In the genomic region with DNA sequence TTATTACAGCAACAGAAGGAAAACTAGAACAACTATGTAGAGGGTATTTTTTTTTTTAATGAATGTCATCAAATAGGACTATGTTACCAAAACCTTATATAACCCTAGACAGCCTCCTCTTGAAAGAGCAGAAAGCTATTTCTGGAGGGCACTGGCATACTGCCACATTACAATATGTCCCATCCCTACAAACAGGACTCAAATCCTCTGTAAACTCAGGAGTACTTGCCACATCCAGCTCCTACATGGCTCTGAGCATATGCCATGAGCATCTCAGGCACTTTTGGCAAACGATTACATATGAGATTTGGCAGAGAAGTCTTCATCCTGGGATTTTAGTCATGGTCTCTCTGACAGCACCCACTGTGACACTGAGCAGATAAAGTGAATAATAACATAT, we compare ENCODE assay signal across 21 mouse cellular contexts.
DNase-seq lines count a peak whose midpoint lies in the region; ATAC-seq and TF ChIP-seq lines count a peak whose summit lies in the region.
"Had no signal": no experiment of that assay in that cellular context is flagged by ENCODE, and none has a peak within 500 bp of the region (broad histone marks: within the 10 kb centered on the region; RNA-seq: fewer than 3 reads in every experiment).

No protein-coding gene starts in this region.

- TF ChIP-seq CTCF in cerebellum, adult 2 months (IDR thresholded peaks at IDR 0.05; ENCODE audit: borderline replicate concordance, insufficient read depth, low read depth, low read length), result no peak

- no peak overlapping the region for H3K9ac ChIP-seq in neural tube, embryonic 15.5 days (replicated peaks)
- H3K9ac ChIP-seq: forebrain, embryonic 15.5 days; limb, embryonic 13.5 days; liver, embryonic 12.5 days had no signal

- WGBS in cerebellum, adult 2 months, result 10% methylated on average over 1 of the region's 1 CpGs
- WGBS in neural tube, embryonic 15.5 days, result 85% methylated on average over 1 of the region's 1 CpGs

- H3K36me3 ChIP-seq in neural tube, embryonic 15.5 days, result no peaks in the 10 kb centered on the region
- H3K36me3 ChIP-seq: embryonic facial prominence, embryonic 10.5 days; forebrain, embryonic 15.5 days; limb, embryonic 13.5 days; liver, embryonic 12.5 days; midbrain, embryonic 10.5 days had no signal

- H3K4me3 ChIP-seq in cerebellum, adult 2 months (replicated peaks; ENCODE audit: insufficient read depth, low read depth, low read length), result no peak overlapping the region
- no peak overlapping the region for H3K4me3 ChIP-seq in neural tube, embryonic 15.5 days (replicated peaks)
- H3K4me3 ChIP-seq: embryonic facial prominence, embryonic 10.5 days; forebrain, embryonic 15.5 days; gastrocnemius, adult 2 months; limb, embryonic 13.5 days; liver, embryonic 12.5 days; midbrain, embryonic 10.5 days had no signal

- no peak overlapping the region for H3K4me2 ChIP-seq in neural tube, embryonic 15.5 days
- H3K4me2 ChIP-seq: forebrain, embryonic 15.5 days; heart, embryonic 11.5 days; limb, embryonic 13.5 days; liver, embryonic 12.5 days had no signal

- no peak overlapping the region; the same call in 1 of the 2 replicates for H3K27ac ChIP-seq in cerebellum, adult 2 months (ENCODE audit: insufficient read depth, low read length)
- no peak overlapping the region for H3K27ac ChIP-seq in neural tube, embryonic 15.5 days (replicated peaks)
- H3K27ac ChIP-seq: embryonic facial prominence, embryonic 10.5 days; forebrain, embryonic 15.5 days; gastrocnemius, adult 2 months; limb, embryonic 13.5 days; liver, embryonic 12.5 days; midbrain, embryonic 10.5 days had no signal

- no peaks in the 10 kb centered on the region for H3K9me3 ChIP-seq in neural tube, embryonic 15.5 days (replicated peaks)
- H3K9me3 ChIP-seq: embryonic facial prominence, embryonic 10.5 days; forebrain, embryonic 15.5 days; limb, embryonic 13.5 days; liver, embryonic 12.5 days; midbrain, embryonic 10.5 days had no signal

- no peaks in the 10 kb centered on the region for H3K27me3 ChIP-seq in cerebellum, adult 2 months (ENCODE audit: control insufficient read depth, insufficient read depth, low read length)
- no peaks in the 10 kb centered on the region for H3K27me3 ChIP-seq in neural tube, embryonic 15.5 days (replicated peaks)
- H3K27me3 ChIP-seq: forebrain, embryonic 15.5 days; limb, embryonic 13.5 days; liver, embryonic 12.5 days had no signal

- no peak for TF ChIP-seq POLR2A in cerebellum, adult 2 months (IDR thresholded peaks at IDR 0.05; ENCODE audit: borderline replicate concordance, insufficient read depth, low read length)

- DNase-seq in cerebellum, postnatal 4 days (ENCODE audit: low spot score in 2 of 2), result no peak
- peak; percentile 14 to 23 for DNase-seq in left cerebral cortex, adult 18-20 months (ENCODE audit: low spot score in 2 of 2)
- DNase-seq in left cerebral cortex, adult 8-10 months (ENCODE audit: low spot score in 2 of 2), result no peak
- DNase-seq in cerebellum, adult 2 months, result peak; percentile 66 to 87
- DNase-seq in cerebellum, postnatal 25 days, result peak; percentile 58 to 71
- no peak for DNase-seq in adrenal gland, adult 18-20 months (ENCODE audit: low spot score in 2 of 2)
- DNase-seq: adrenal gland, postnatal 14 days; gastrocnemius, adult 2 months; kidney, adult 11 months; lung, adult 18-20 months; lung, postnatal 10 days; right cerebral cortex, postnatal 14 days; spleen, adult 18-20 months had no signal

- ATAC-seq in cerebellum, adult (ENCODE audit: insufficient number of reproducible peaks, low FRiP score, low TSS enrichment), result peak; percentile 82
- ATAC-seq in neural tube, embryonic 15.5 days (ENCODE audit: low FRiP score), result no peak
- ATAC-seq: forebrain, embryonic 15.5 days; liver, embryonic 12.5 days had no signal

- H3K4me1 ChIP-seq in cerebellum, adult 2 months (ENCODE audit: control insufficient read depth, insufficient read depth, low read length), result peaks cover 12% of the 10 kb centered on the region; the same call in 1 of the 2 replicates
- H3K4me1 ChIP-seq in neural tube, embryonic 15.5 days, result no peaks in the 10 kb centered on the region
- H3K4me1 ChIP-seq: embryonic facial prominence, embryonic 10.5 days; limb, embryonic 13.5 days; liver, embryonic 12.5 days; midbrain, embryonic 10.5 days had no signal

Comparison
In these comparisons a context has a peak if more than half of its experiments do, and no peak if none do; other contexts are left out.
1. DNase-seq: peak in left cerebral cortex, adult 18-20 months (2 of 2), cerebellum, adult 2 months (2 of 2) and cerebellum, postnatal 25 days (2 of 2); none in cerebellum, postnatal 4 days (0 of 2), left cerebral cortex, adult 8-10 months (0 of 2) and adrenal gland, adult 18-20 months (0 of 2).